Comparison of ENCODE assay signal across 19 mouse cellular contexts in genomic region chr9:90197116-90197665, GRCm38 (mm10). TPM values are rescaled to one million over a fixed set of nuclear protein-coding genes. Genes with fewer than 3 reads are reported as not detected.
DNase-seq lines count a peak whose midpoint lies in the region; ATAC-seq and TF ChIP-seq lines count a peak whose summit lies in the region.
"Had no signal": no experiment of that assay in that cellular context is flagged by ENCODE, and none has a peak within 500 bp of the region (broad histone marks: within the 10 kb centered on the region; RNA-seq: fewer than 3 reads in every experiment).

No protein-coding gene starts in this region.

- DNase-seq in adrenal gland, adult (ENCODE audit: inconsistent age in 2 of 2, low spot score in 1 of 2): peak; percentile 46 to 86
- no peak for DNase-seq in adrenal gland, postnatal 4 days (ENCODE audit: low spot score in 2 of 2)
- peak; percentile 36 for DNase-seq in heart, postnatal 4 days
- no peak for DNase-seq in heart, postnatal 36 days
- DNase-seq in lung, postnatal 0 days (ENCODE audit: low spot score): no peak
- no peak for DNase-seq in lung, postnatal 36 days
- DNase-seq in adrenal gland, adult 8-10 months: peak; percentile 49
- DNase-seq in natural killer cell, adult 2 months (ENCODE audit: low spot score in 2 of 2): no peak
- DNase-seq: cerebellum, adult 9-11 months; kidney, postnatal 14 days; lung, adult 18-20 months; right cerebral cortex, postnatal 4 days; thymus, postnatal 36 days had no signal

- H3K9me3 ChIP-seq in lung, postnatal 0 days (ENCODE audit: low read length): no peaks in the 10 kb centered on the region
- H3K9me3 ChIP-seq: forebrain, embryonic 12.5 days; heart, embryonic 10.5 days; midbrain, embryonic 13.5 days had no signal

- H3K9ac ChIP-seq in lung, postnatal 0 days (replicated peaks; ENCODE audit: low read depth): no peak overlapping the region
- H3K9ac ChIP-seq: forebrain, embryonic 12.5 days; midbrain, embryonic 13.5 days had no signal

- no peak for TF ChIP-seq EP300 in lung, postnatal 0 days (IDR thresholded peaks at IDR 0.05)

- no peak for TF ChIP-seq CTCF in lung, postnatal 0 days (IDR thresholded peaks at IDR 0.05)

- no peak overlapping the region for H3K27ac ChIP-seq in lung, postnatal 0 days (ENCODE audit: low read length)
- H3K27ac ChIP-seq: forebrain, embryonic 12.5 days; midbrain, embryonic 13.5 days had no signal

- intact Hi-C loops in heart, postnatal 36 days (cut with DNase I): loop anchor here (5.0 kb wide), 1 partner anchor 70 kb away; no protein-coding TSS in a partner anchor

- no peak overlapping the region for H3K4me3 ChIP-seq in lung, postnatal 0 days (ENCODE audit: low read depth, low read length)
- H3K4me3 ChIP-seq: forebrain, embryonic 12.5 days; heart, embryonic 10.5 days; midbrain, embryonic 13.5 days had no signal

- H3K4me2 ChIP-seq in lung, postnatal 0 days (replicated peaks; ENCODE audit: low read depth, low read length): no peak overlapping the region
- H3K4me2 ChIP-seq: forebrain, embryonic 12.5 days; midbrain, embryonic 13.5 days had no signal

- no peaks in the 10 kb centered on the region for H3K27me3 ChIP-seq in lung, postnatal 0 days (replicated peaks; ENCODE audit: insufficient read depth, low read length)
- H3K27me3 ChIP-seq: forebrain, embryonic 12.5 days; midbrain, embryonic 13.5 days had no signal

- WGBS in lung, postnatal 0 days: 54% methylated on average over 7 of the region's 7 CpGs

- 0 out of 2 replicates have a peak, but pooled peaks have one; percentile 4 for ATAC-seq in lung, postnatal 0 days
- ATAC-seq: hindbrain, embryonic 16.5 days had no signal

- no peaks in the 10 kb centered on the region for H3K36me3 ChIP-seq in lung, postnatal 0 days (ENCODE audit: insufficient read depth, low read length)

- peaks cover 3% of the 10 kb centered on the region for H3K4me1 ChIP-seq in lung, postnatal 0 days (ENCODE audit: insufficient read depth, low read depth, low read length)
- H3K4me1 ChIP-seq: forebrain, embryonic 12.5 days; midbrain, embryonic 13.5 days had no signal

RNA-seq across cellular contexts. Expression of gene Adamts7, which starts 34.3 kb away (rescaled TPM):
- 10 to 100 TPM; 10.1 to 12.5 TPM for total RNA-seq in adrenal gland, postnatal 4 days (2021)
- 10 to 100 TPM; 17.5 to 17.6 TPM for total RNA-seq in heart, postnatal 4 days (2021)
- 10 to 100 TPM; 14.4 to 17.7 TPM for total RNA-seq in heart, postnatal 36 days (2021)
- polyA plus RNA-seq in lung, postnatal 0 days (2015; fragmentation: Nextera tagmentation; extraction: Ambion mirVana): 4.1 and 5.4 TPM in 2 replicates
- 1 to 10 TPM; 4.9 to 6.2 (median 5.7) TPM for total RNA-seq in adrenal gland, adult 8-10 months (2022)
- total RNA-seq: hematopoietic stem cell, adult 5-6 weeks; megakaryocyte progenitor cell, adult 5-6 weeks had no signal

Comparison
In these comparisons a context has a peak if more than half of its experiments do, and no peak if none do; other contexts are left out.
1. DNase-seq: peak in adrenal gland, adult (2 of 2), heart, postnatal 4 days (single experiment) and adrenal gland, adult 8-10 months (single experiment); none in adrenal gland, postnatal 4 days (0 of 2), heart, postnatal 36 days (0 of 2), lung, postnatal 0 days (single experiment), lung, postnatal 36 days (single experiment) and natural killer cell, adult 2 months (0 of 2).